Mouse (Mus musculus) megakaryocyte, adult 5-6 weeks (primary cell): ENCODE measurements around the gene Fam90a1a. TPM values are rescaled to one million over a fixed set of nuclear protein-coding genes. Genes with fewer than 3 reads are reported as not detected.
"Not testable (repeated sequence)": the region's sequence is repeated elsewhere in the genome, so short reads cannot be mapped to it uniquely, and the experiment has no call there.

ENCODE experiments used
- ATAC-seq: 2 replicates; pipeline ENCODE4 v1.8.0; 2016; ENCODE audit warnings: mild to moderate bottlenecking, inconsistent platforms; ENCODE audit not compliant: poor library complexity, severe bottlenecking
- total RNA-seq, 2 experiments: library from RNA; stranded (forward) in 1 of 2; stranded (reverse) in 1 of 2; fragments of 153-499, 151-499 nt in 1 of 2; fragments of 221-1000, 200-1000 nt in 1 of 2; gene quantifications; 2 replicates each; pipeline versions ENCODE4 v1.2.3 to v1.2.4; 2015 to 2017

The Fam90a1a gene
- total RNA-seq (2015): not detected in 2 replicates
- not detected in 2 replicates for total RNA-seq (2017)

- no peak for ATAC-seq
Observed at GRCm38 (mm10) chr8:21958414-21958813, at the start of gene Fam90a1a. Gene Fam90a1a (plus strand): TSS chr8:21958714.

GRCm38 (mm10) chr8:21911931-21912330 lies 46.6 kb upstream of the Fam90a1a start:
- no peak for ATAC-seq

GRCm38 (mm10) chr8:21912554-21912953 lies 46.0 kb upstream of the Fam90a1a start:
- no peak for ATAC-seq

DNA sequence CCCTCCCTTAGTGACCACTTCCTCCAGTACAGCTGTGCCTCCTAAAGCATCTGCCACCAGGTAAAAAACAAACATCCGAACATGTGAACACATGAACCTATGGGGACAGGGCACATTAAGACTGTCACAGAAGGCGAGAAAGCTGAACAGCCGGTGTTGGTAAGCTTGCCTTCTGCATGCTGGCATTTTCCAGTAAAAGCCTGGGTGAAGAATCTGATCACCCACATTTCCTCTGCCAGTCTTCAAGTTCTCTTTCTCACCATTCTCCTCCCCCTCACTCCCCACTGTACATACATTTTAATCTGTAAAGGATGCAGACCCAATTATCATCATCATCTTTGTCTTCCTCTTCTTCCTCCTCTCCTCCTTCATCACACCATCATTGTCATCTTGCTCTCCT lies 42.9 kb upstream of the Fam90a1a start:
- no peak for ATAC-seq

DNA sequence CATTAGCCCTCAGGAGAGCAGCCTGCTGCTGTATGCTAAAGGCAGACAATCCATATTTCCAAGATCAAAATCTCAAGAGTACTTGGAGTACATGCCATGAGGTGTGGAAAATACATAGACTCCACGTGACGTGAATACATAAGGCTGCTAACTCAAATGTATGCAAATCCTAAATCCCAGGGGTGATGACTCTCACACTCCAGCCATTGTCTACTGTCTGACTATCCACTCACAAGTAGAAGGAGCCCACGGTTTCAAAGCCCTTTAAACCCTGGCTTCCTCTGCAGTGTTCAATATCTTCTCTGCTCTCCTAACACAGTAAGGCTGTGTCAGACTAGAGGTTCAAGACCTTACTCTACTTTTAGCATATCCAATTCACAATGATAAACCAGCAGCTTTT lies 27.8 kb upstream of the Fam90a1a start:
- not testable (repeated sequence) for ATAC-seq

DNA sequence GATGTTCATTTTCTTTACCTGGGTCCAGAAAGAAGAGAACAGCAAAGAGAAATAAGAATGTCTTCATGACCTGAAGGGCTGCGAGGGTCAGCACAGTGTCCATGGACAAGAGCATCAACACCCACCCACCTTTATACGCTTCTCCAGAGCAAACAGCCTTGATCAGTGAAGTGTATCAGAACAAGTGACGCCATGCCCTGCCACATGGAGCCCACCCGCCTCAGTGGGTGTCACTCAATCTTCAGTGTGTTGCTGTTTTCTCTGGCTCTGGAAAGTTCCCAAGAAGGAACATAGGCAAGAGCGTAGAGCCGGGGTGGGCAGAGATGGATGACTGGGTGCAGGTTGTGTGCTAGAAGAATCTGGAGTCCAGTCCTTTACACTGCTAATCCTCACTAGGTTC lies 25.9 kb upstream of the Fam90a1a start, which contains the start of gene Defb15:
Defb15 (minus strand) TSS at position 101 of the 400 bp plus-strand sequence.
- no peak for ATAC-seq

DNA sequence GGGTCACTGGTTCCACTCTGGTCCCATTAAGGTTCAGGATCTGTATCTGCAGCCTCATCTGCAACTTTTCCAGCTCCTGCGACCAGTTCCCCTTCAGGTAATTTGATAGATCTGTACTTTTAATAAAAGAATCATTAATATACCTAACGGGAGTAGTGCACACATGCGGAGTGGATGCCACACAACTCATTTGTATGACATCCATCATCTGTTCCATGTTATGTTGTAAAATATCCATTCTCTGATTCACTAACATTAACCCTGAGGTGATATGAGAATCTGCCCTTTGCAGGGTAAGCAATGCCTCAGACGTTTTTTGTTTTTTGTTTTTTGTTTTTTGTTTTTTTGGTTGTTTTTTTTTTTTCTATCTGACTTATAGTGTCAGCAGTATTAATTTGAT lies 20.5 kb upstream of the Fam90a1a start, which contains the start of gene Defb35:
Defb35 (plus strand) TSS at position 301 of the 400 bp plus-strand sequence.
- not testable (repeated sequence) for ATAC-seq

DNA sequence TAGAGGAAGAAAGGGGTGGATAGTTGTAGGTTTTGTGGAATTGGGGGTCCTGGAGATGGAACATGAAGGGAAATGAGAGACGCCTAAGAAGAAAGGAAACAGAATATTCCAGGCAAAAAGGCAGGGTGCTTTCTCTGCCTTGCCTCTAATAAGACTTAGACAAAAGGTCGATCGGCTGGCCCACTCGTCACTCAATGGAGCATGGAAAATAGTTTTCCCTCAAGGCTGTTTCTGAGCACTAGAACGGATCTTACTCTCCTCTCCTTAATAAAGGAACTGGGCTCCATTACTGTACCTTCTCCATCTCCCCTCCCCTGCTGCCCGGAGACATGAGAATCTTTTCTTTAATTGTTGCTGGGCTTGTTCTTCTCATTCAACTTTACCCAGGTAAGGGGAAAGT lies 12.1 kb upstream of the Fam90a1a start, which contains the start of gene Defb13:
Defb13 (plus strand) TSS at position 301 of the 400 bp plus-strand sequence.
- ATAC-seq: no peak

- no peak for ATAC-seq
Observed at GRCm38 (mm10) chr8:21947311-21948017, 11.1 kb upstream of the Fam90a1a start.

- no peak for ATAC-seq
Observed at GRCm38 (mm10) chr8:21955321-21955720, 3.2 kb upstream of the Fam90a1a start.

DNA sequence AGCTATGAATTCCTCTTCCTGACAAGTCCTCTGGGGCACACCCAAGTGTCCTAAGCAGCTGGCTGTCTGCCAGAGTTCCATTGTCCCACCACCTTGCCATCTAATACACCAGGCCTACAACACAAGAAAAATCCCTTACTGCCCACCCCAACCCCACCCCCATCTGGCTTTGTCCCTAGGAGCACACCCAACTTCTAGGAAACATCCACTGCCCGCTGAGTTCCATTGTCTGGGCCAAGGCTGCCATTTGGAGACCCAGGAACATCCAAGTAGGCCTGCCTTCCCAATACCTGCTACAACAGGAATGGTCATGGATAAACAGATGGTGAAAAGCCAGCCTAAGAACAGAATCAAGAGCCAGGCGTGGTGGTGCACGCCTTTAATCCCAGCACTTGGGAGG lies 2.2 kb upstream of the Fam90a1a start:
- ATAC-seq: no peak

- ATAC-seq: no peak
Observed at GRCm38 (mm10) chr8:21966646-21967045, 8.1 kb downstream of the Fam90a1a start.

DNA sequence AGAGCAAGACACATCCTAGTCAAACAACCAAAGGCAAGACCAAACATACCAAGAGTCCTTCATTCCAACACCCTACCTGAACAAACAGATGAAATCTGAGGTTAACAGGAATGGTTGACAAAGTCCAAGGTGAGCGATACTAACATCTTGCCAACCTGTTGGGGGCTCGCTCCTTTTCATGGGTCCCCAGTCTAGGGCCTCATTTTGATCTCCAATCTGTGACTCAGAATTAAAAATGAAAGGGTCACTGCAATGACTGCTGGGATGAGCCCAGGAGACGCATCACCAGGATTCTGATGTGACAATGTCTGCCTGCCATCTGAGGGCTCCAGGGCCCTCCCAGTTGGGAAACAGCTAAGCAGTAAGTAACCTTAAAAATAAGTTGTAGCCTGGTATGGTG lies 11.0 kb downstream of the Fam90a1a start, which contains the start of gene Ccdc70:
Ccdc70 (plus strand) TSS at position 301 of the 400 bp plus-strand sequence.
- no peak for ATAC-seq

GRCm38 (mm10) chr8:21978193-21978592 lies 19.7 kb downstream of the Fam90a1a start:
- no peak for ATAC-seq

DNA sequence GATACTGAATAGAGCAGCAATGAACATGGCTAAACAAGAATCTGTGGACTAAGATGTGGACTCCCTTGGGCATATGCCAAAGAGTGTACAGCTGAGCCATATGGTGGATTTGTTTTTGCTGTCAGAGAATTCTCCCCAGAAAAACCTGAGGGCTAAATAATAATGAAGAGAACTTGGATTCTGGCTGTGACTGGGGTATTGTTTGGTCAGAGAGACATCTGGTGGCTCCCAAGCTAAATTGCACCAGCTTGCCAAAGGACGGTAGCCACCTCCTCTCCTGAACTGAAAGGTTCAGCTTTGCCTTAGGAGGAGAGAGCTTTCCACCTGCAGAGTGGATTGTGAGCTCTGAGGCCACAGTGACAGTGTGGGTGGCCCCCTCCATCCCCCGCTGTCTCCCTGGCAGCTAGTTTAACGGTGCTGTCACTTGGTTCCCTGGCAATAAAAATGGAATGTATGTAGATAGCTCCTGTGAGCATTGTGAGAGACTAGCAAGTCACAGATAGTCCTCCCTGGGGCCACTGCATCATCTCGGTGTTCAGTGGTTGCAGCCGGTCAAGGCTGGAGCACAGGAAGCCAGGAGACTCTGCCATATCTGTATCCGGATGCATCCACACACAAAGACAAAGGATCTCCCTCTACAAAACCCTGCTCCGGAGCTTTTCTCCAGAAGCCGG lies 23.3 kb downstream of the Fam90a1a start:
- no peak for ATAC-seq

DNA sequence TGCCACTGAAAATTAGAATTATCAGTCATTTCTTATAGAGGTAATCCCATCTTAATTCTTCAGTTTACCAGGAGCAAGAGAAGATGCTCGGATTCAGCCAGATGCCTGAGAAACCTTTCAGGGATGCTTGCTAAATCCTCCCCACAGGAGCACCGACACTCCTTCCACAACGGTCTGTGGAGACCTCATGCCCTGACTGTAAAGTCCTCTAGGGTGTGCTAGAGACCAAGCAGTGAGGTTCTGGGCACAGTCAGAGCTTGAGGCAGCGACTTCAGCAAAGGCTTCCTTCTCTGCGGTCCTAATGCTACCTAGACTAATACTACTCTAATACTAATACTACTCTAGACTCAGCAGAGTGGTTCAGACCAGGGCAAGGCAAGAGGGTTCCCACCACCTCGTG lies 33.7 kb downstream of the Fam90a1a start:
- ATAC-seq: peak; percentile 43; the same call in 1 of the 2 replicates

DNA sequence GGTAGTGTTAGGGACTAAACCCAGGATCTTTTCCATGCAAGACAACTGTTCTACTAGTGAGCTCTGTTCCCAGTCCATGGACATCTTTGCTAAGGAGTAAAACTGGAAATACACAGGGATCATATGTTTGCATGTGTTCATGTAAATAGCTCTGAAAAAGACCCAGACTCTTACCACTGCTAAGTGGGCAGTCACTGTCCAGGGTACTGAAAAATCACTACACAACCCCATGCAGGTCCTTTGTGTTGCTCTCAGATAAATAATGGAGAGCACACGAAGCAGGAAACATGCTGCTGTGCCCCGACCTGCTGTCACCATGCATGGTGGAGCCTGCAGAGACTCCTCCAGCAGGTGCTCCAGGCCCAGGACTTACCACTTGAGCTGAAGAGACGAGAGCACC lies 36.7 kb downstream of the Fam90a1a start:
- ATAC-seq: no peak

- no peak for ATAC-seq
Observed at GRCm38 (mm10) chr8:22004750-22005522, 46.4 kb downstream of the Fam90a1a start.

DNA sequence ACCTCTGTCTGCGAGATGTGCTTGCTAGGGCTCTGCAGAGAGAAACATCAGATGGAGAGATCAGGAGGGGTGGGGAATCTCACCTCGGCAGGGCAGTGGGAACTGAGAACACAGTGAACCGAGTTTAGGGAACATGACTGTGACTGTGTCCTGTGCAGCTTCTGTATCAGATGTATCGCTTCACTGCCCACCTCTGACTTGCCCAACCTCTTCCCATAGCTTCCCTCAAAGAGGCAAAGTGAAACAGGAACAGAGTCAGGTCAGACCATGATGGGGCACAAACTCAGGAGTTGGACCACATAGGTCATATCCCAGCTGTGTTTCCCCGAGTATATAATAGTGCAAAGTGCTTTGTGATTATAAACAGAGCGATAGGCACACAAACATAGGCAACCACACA lies 47.9 kb downstream of the Fam90a1a start:
- ATAC-seq: peak; percentile 51

GRCm38 (mm10) chr8:22009403-22009802 lies 50.9 kb downstream of the Fam90a1a start:
- ATAC-seq: no peak
